Mouse (Mus musculus) embryonic facial prominence, embryonic 14.5 days (tissue): ENCODE measurements around the gene Kyat1. TPM values are rescaled to one million over a fixed set of nuclear protein-coding genes. Genes with fewer than 3 reads are reported as not detected.

ENCODE experiments used
- ATAC-seq: fragments of 200-750 bp; cut with Nextera tagmentation; 2 replicates; pipeline ENCODE4 v1.8.0; 2017; ENCODE audit warnings: low read depth, moderate number of reproducible peaks, moderate TSS enrichment
- DNase-seq: peaks from one replicate; pipeline ENCODE4 v3.0.0-alpha.2; 2015; ENCODE audit warnings: low spot score
- H3K27ac ChIP-seq: fragments of 300-500 bp; sonication (generic); replicated peaks from 2 replicates; pipeline ENCODE4 v1.5.1; 2014; ENCODE audit warnings: low read depth, mild to moderate bottlenecking, low read length, moderate library complexity
- H3K27me3 ChIP-seq: fragments of 300-500 bp; sonication (generic); replicated peaks from 2 replicates; pipeline ENCODE4 v1.6.1; 2014; ENCODE audit warnings: low read length; ENCODE audit not compliant: control insufficient read depth, insufficient read depth
- H3K36me3 ChIP-seq: fragments of 300-500 bp; sonication (generic); 2 replicates; pipeline ENCODE4 v1.6.1; 2014; ENCODE audit warnings: low read length, mixed read lengths; ENCODE audit not compliant: control insufficient read depth, insufficient read depth
- H3K4me1 ChIP-seq: fragments of 300-500 bp; sonication (generic); 2 replicates; pipeline ENCODE4 v1.6.1; 2014; ENCODE audit warnings: antibody characterized with exemption, low read length; ENCODE audit not compliant: control insufficient read depth, insufficient read depth
- H3K4me2 ChIP-seq: fragments of 300-500 bp; sonication (generic); 2 replicates; pipeline ENCODE4 v1.6.1; 2014; ENCODE audit warnings: low read depth, mild to moderate bottlenecking, low read length, moderate library complexity, mixed read lengths
- H3K4me3 ChIP-seq: fragments of 300-500 bp; sonication (generic); 2 replicates; pipeline ENCODE4 v1.5.1; 2014; ENCODE audit warnings: low read depth, mild to moderate bottlenecking, low read length
- H3K9ac ChIP-seq: fragments of 300-500 bp; sonication (generic); 2 replicates; pipeline ENCODE4 v1.6.1; 2014; ENCODE audit warnings: low read depth, mild to moderate bottlenecking, low read length, moderate library complexity, mixed read lengths
- H3K9me3 ChIP-seq: fragments of 300-500 bp; sonication (generic); 2 replicates; pipeline ENCODE4 v1.6.1; 2016; ENCODE audit warnings: low read length; ENCODE audit not compliant: control insufficient read depth
- WGBS: fragments of 180-500 bp; shearing (Covaris S2); extraction: QIAGEN DNeasy Blood & Tissue Kit; methylation state at CpG from one replicate; pipeline ENCODE4 v1.1.7; 2014; 5-methylcytosine and 5-hydroxymethylcytosine counted together
- polyA plus RNA-seq: library from polyadenylated mRNA; unstranded; fragments of >200 nt; fragmentation: Nextera tagmentation; extraction: Ambion mirVana; gene quantifications from 2 replicates; pipeline ENCODE4 v1.2.1, GENCODE M21; 2014

Gene Kyat1
- polyA plus RNA-seq, 1 experiment from 2014 or later: 8.2 TPM

DNA sequence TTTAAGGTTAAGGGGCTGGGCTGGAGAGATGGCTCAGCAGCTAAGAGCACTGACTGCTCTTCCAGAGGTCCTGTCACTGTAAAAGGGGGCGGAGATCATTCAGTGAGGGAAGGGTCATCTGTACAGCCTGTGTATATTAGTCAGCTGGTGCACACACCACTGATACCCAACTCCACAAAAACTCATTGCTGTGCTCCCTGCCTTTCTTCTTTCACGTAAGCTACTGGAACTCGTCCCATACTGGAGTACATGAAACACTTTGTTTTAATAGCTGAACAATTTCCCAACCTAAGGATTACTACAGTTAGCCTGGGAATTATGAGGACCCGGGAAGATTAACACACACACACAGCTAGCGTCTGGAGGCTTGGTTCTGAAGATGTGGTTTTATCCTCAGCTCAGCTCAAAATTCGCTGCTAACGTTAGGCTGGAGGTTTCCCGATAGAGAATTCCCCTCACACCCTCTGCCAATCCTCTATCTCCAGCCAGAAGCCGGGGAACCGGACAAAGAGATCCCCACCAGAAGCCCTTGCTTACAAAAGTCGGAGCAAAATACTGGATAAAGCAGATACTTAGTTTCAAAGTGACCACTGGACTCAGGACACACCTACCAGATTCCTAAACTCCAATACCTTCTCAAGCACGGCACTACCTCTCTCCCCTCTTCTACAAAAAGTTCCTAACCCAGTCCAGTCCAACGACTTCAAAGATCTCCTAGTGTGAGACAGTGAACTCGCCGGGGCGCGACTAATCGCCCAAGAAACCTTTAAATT is 31.0 kb upstream of the Kyat1 start:
- peak overlapping the region; percentile 86 for H3K4me3 ChIP-seq
- peak overlapping the region; percentile 86 for H3K4me2 ChIP-seq
- H3K36me3 ChIP-seq: peaks cover 22% of the 10 kb centered on the region
- no peaks in the 10 kb centered on the region for H3K27me3 ChIP-seq
- ATAC-seq (no peak), DNase-seq (peak; percentile 14)
- 4% methylated on average over 18 of the region's 18 CpGs for WGBS
- no peaks in the 10 kb centered on the region for H3K9me3 ChIP-seq
- peak overlapping the region; percentile 92 for H3K9ac ChIP-seq
- H3K27ac ChIP-seq: peak overlapping the region; percentile 90
- H3K4me1 ChIP-seq: peaks cover 16% of the 10 kb centered on the region

DNA sequence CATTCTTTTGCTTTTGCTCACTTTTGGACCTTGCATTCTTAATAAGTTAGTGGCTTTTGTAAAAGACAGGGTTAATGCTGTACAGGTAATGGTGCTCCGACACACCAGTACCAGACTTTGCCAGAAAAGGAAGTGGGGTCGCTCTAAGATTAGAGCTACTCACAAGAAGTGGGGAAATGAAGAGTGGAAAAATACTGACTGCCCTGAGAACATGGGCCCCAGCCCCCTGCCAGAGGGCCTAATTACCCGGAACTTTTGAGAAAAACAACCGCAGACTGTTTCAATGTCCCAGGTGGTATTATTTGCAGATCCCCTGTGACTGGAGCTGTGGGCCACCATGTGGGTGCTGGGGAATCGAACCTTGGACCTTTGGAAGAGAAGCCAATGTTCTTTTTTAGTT is 29.9 kb upstream of the Kyat1 start:
- ATAC-seq: no peak
- Histone ChIP-seq H3K4me1 (peaks cover 16% of the 10 kb centered on the region), H3K27ac (no peak overlapping the region), H3K4me2 (no peak overlapping the region), H3K36me3 (peaks cover 11% of the 10 kb centered on the region), H3K4me3 (no peak overlapping the region), H3K27me3 (no peaks in the 10 kb centered on the region), H3K9ac (no peak overlapping the region), H3K9me3 (0 out of 2 replicates have a peak, but pooled peaks cover under 1% of the 10 kb centered on the region)
- 74% methylated on average over 5 of the region's 5 CpGs for WGBS
- DNase-seq: no peak

DNA sequence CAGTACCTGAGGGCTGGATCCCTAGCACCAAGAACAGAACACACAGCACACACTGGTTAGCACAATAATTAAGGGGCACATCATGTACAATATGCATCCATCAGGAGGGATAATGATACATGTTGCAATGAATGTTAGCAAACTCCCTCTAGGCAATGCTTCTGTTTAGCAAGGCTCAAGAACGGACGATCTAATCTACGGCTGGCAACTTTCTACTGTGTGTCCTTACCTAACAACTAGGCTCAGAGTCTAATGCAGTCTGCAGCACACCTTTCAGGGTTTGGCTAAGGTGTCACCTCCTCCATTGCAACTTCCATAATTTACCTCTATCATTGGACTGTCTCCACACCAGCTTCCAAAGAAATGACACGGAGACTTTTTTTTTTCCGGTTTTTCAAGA is 10.6 kb upstream of the Kyat1 start:
- Histone ChIP-seq H3K4me1 (no peaks in the 10 kb centered on the region), H3K9me3 (no peaks in the 10 kb centered on the region), H3K36me3 (no peaks in the 10 kb centered on the region), H3K27ac (no peak overlapping the region), H3K27me3 (no peaks in the 10 kb centered on the region), H3K9ac (no peak overlapping the region), H3K4me2 (no peak overlapping the region), H3K4me3 (no peak overlapping the region)
- DNase-seq: no peak
- WGBS: 98% methylated on average over 5 of the region's 5 CpGs
- no peak for ATAC-seq

DNA sequence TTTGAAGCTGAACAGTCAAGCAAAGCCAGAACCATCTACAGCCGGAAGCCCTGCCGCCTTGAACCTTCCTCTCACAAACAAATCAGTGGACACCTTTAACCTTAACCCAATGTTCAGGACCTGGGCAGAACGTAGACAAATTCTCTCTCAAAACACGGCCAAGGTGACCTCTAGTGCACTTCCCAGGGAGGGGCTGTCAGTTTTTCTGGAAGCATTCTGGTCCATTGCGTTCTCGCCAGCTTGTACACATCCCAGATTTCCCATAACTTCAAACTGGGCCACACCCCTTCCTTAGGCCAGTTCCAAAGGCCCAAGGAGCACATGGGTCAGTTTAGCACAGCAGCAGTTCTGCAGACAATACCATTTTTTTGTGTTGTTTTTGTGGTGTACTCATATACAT is 9.8 kb upstream of the Kyat1 start:
- H3K4me2 ChIP-seq: no peak overlapping the region
- ATAC-seq (no peak), DNase-seq (no peak)
- 75% methylated on average over 6 of the region's 6 CpGs for WGBS
- H3K27me3 ChIP-seq: no peaks in the 10 kb centered on the region
- no peak overlapping the region for H3K9ac ChIP-seq
- no peaks in the 10 kb centered on the region for H3K4me1 ChIP-seq
- H3K4me3 ChIP-seq: no peak overlapping the region
- H3K36me3 ChIP-seq: no peaks in the 10 kb centered on the region
- no peak overlapping the region for H3K27ac ChIP-seq
- H3K9me3 ChIP-seq: no peaks in the 10 kb centered on the region

DNA sequence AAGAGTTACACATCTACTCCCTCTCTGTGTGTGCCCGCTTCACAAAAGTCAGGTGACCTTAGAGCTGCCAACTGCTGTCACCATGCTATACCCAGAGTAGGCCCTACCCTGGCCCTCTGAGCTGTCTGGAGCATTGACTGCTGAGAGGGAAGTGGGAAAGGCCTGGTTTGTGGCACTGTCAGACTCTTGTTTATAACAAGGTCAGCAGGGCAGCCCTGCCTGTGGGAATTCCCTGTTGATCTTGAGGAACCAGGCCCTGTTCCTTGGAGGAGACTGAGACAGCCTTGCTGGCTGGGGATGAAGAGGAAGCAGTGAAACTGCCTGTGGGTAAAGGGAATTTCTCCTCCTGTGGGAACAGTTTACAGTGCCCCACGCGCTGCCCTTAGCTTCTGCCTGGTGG is 9.1 kb upstream of the Kyat1 start:
- H3K27me3 ChIP-seq: no peaks in the 10 kb centered on the region
- no peak for ATAC-seq
- no peak overlapping the region for H3K4me2 ChIP-seq
- H3K4me3 ChIP-seq: no peak overlapping the region
- H3K9ac ChIP-seq: no peak overlapping the region
- WGBS: 74% methylated on average over 3 of the region's 3 CpGs
- no peaks in the 10 kb centered on the region for H3K4me1 ChIP-seq
- H3K36me3 ChIP-seq: no peaks in the 10 kb centered on the region
- no peaks in the 10 kb centered on the region for H3K9me3 ChIP-seq
- no peak overlapping the region for H3K27ac ChIP-seq
- DNase-seq: no peak

DNA sequence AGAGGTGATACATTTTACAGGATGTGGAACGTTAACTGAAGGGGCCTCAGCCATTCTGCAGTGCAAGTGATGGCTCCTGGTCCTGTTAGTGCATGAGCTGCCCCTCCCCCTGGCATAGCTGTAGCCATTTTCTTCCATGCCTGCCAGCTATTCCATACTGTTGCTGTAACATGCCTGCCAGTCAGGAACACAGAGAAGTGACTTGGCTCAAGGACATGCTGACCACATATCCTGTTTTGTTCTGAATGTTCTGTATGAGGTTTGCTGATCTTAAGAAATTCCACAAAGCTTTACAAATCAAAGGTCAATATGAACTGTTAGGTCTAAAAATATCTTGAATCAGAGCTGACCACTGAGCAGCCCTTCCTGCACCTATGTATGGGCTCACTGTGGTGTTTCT is 7.3 kb upstream of the Kyat1 start:
- no peak overlapping the region for H3K27ac ChIP-seq
- DNase-seq: no peak
- WGBS: 80% methylated on average over 1 of the region's 1 CpGs
- no peak overlapping the region for H3K4me2 ChIP-seq
- H3K4me1 ChIP-seq: no peaks in the 10 kb centered on the region
- H3K27me3 ChIP-seq: no peaks in the 10 kb centered on the region
- no peak for ATAC-seq
- no peak overlapping the region for H3K9ac ChIP-seq
- no peaks in the 10 kb centered on the region for H3K36me3 ChIP-seq
- no peaks in the 10 kb centered on the region for H3K9me3 ChIP-seq
- H3K4me3 ChIP-seq: no peak overlapping the region

DNA sequence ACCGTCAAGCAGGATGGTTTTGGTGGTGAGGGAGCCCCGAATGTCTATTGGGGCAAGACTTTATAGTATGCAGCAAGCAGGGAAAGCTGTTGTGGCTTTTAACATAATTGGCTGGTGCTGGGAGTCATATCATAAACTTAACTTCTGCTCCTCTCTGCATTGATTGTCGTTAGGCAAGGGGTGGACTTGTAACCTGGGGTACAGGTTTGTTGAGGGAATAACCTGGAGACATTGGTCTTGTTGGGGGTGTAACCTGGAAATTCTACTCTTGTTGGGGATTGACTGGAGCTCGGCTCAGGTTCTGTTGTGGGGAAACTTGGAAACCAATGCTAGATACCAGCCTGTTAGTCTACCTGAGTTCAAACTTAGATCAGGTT is 6.5 kb upstream of the Kyat1 start:
- Histone ChIP-seq H3K4me3 (no peak overlapping the region), H3K27ac (no peak overlapping the region), H3K4me1 (no peaks in the 10 kb centered on the region), H3K9ac (no peak overlapping the region), H3K36me3 (no peaks in the 10 kb centered on the region), H3K9me3 (no peaks in the 10 kb centered on the region), H3K4me2 (no peak overlapping the region), H3K27me3 (no peaks in the 10 kb centered on the region)
- no peak for ATAC-seq
- WGBS: 71% methylated on average over 4 of the region's 4 CpGs
- no peak for DNase-seq

DNA sequence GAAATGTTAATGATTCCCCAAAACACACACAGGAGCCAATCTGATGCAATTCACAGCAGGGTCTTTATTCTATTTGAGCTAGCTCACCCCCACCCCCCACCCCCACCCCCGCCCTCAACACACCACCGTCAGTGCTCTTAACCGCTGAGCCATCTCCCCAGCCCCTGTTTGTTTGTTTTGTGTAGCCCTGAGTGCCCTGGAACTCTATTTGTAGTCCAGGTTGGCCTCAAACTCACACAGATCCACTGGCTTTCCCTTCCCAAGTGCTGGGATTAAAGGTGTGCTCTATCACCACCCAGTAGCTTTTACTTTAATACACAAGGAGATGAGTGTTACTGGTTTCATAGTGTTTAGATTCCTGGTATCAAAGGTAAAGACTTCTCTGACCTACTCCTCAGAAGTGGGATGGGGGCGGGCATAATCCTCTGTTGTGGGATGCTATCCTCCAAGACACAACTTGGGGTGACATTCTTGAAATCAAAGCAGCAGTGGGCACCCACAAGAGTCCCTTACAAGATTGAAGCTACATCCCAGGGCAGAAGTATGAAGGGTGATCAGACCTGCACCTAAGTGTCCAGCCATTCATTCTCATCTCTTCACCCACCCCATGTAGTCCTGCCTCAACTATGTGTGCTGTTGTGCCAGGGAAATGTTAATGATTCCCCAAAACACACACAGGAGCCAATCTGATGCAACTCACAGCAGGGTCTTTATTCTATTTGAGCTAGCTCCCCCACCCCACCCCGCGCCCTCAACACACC is 5.9 kb upstream of the Kyat1 start:
- WGBS: 70% methylated on average over 5 of the region's 6 CpGs
- Histone ChIP-seq H3K4me1 (no peaks in the 10 kb centered on the region), H3K27ac (no peak overlapping the region), H3K4me2 (no peak overlapping the region), H3K9ac (no peak overlapping the region), H3K27me3 (no peaks in the 10 kb centered on the region), H3K36me3 (no peaks in the 10 kb centered on the region), H3K9me3 (no peaks in the 10 kb centered on the region), H3K4me3 (no peak overlapping the region)
- ATAC-seq: no peak
- DNase-seq: no peak

DNA sequence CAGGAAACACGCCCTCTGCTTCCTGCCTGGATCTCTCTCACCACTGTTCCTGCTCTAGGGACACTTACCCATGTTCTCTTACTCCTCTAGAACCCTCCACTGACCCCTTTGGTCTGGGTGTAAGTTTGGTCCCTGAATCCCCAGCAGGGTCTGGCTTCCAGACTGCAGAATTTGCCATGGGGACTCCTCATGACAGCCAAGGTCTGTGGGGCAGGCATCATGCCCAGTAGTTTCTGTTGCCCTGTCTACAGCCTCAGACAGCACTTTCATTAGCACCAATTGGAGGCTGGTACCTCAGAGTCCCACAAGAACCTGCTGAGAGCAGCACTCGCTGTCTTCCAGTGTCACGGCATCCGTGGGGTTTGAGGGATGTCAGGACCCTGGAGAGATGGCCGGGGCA is 2.2 kb upstream of the Kyat1 start:
- Histone ChIP-seq H3K4me3 (no peak overlapping the region), H3K9me3 (no peaks in the 10 kb centered on the region), H3K36me3 (no peaks in the 10 kb centered on the region), H3K27ac (no peak overlapping the region), H3K27me3 (no peaks in the 10 kb centered on the region), H3K4me1 (peaks cover 6% of the 10 kb centered on the region), H3K4me2 (no peak overlapping the region), H3K9ac (no peak overlapping the region)
- 74% methylated on average over 5 of the region's 5 CpGs for WGBS
- DNase-seq: no peak
- ATAC-seq: no peak
